Mouse (Mus musculus): ENCODE measurements around the gene Srsf3. TPM values are rescaled to one million over a fixed set of nuclear protein-coding genes. Genes with fewer than 3 reads are reported as not detected.
A peak's percentile ranks its signal among the peaks of the same experiment; 100 is the strongest.

Srsf3 gene
- total RNA-seq, 2 experiments from 2014 or later, result 127 to 160 TPM

DNA sequence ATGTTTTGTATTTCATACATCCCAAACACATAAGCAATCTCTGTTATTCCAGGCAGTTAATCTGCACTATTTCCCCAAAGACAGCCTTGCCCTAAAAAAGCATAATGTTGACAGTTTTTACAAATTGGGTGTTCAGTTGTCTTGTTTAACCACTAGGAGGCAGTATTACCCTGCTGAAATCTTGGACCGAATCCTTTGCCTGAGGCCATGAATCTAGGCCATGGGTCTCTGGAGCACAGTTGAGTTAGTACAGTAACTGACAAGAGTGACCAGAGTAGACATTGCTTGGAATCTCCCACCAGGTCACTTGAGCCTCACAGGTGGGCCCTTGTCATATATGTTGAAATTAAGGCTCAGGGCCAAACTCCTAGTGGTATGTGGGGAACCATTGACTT, 12.5 kb downstream of the Srsf3 start:
- DNase-seq (ENCODE audit: low spot score in 2 of 2), result no peak

DNA sequence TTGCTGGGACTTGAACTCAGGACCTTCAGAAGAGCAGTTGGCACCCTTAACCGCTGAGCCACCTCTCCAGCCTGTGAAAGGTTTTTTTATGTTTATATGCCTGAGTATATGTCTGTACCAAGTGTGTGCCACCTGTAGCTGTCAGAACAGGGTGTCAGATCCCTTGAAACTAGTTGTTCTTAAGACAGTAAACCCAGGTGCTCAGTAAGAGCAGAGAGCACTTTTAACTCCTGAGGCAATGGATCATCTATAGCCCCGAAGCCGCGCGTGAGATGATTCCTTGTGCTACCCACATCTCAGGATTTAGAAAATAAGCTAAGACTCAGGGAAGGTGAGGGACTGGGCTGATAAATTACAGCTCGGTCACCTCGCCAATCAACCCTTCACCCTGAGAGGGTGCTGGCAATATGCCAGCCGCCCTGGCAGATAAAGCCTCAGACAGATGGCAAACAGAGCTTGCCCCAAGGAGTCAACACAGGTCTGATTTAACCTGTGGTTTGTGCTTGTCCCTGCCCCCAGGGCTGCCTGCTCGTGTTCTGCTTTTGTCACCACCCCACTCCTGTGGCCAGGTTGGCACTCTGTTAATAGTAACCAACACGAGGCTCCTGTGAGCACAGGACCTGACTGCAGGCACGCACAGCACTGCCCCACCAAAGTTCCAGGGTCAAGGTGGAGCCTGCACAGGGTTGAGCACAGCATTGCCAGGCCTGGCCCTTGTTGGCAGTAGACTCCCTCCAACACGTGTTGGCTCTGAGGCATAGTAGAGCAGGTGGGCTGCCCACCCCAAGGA, 13.5 kb downstream of the Srsf3 start:
- no peak for DNase-seq (ENCODE audit: low spot score in 2 of 2)

DNA sequence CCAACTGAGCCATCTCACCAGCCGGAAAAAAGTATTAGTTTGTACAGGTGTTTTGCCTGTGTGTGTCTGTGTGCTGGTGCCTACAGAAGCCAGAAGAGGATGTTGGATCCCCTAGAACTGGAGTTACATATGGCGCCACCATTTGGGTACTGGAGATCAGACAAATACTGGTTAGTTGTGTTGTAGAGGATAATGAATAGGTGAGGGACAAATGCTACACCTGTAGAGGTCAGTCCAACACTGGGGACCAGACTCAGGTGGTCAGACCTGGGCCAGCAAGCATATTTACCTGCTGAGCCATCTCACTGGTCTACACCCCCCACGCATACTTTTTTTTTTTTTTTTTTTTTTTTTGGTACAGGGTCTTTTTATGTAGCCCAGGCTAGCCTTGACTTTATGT, 14.4 kb downstream of the Srsf3 start:
- no peak for DNase-seq (ENCODE audit: low spot score in 2 of 2)

DNA sequence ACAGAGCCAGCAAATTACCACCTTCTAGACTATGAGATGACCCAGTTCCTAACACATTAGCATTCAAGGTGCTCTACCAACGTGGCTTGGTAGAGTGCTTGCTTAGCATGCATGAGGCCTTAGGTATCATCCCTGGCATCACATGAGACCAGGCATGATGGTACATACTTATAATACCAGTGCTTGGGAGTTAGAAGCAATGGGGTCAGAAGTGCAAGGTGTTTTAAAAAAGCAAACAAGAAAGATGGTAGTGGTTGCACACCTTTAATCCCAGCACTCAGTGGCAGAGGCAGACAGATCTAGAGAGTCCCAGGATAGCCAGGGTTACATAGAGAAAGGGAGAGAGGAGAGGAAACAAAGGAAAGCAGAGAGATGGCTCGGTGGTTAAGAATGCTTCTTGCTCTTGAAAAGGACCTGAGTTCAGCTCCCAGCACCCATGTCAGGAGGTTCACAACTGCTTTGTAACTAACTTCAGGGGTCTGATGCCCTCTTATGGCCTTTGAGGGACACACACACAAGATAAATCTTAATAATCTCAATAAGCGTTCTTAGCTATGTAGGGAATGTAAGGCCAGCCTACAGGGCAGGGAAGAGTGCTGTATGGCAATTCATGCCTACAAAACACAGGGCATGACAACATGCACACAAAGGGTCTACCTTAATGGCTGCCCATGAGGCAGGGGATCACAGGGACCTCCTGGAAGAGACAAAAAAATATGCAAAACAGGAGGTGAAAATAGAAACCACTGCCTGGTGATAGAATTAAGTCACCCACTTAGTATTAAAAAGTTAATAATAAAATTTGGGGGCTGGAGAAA, 15.5 kb downstream of the Srsf3 start:
- no peak for DNase-seq (ENCODE audit: low spot score in 2 of 2)

DNA sequence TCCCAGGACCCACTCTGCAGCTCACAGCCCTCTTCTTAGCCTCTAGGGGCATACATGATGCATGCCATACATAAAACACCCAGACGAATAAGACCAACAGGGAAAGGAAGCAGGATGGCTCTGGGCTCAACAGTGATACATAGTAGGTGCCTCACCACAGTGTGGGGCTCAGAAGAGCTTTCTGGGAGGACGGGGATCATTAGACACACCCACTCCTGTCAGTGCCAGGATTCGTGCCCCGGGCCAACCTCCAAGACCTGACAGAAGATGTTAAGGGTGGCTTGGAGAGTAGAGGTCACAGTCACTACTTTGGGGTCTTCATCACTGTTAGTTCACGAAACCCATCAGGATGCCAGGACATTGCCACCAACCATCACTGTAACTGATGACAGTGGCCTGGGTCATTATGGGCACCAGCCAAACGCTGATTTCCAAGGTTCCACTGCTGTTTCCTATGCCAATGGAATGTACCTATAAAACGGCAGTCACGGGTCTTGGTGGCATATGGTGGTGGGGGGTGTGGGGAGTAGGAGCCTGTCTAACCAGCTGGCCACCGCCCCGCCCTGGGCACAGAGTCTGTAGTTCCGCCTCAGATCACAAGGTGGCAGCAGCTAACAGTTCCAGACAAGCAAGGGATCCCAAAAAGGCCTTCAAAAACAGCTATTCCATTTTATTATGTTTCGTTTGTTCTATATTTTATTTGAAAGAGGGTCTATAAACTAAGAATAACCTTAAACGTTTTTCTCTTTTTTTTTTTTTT, 16.5 kb downstream of the Srsf3 start:
- DNase-seq (ENCODE audit: low spot score in 2 of 2), result peak; percentile 91 to 93

DNA sequence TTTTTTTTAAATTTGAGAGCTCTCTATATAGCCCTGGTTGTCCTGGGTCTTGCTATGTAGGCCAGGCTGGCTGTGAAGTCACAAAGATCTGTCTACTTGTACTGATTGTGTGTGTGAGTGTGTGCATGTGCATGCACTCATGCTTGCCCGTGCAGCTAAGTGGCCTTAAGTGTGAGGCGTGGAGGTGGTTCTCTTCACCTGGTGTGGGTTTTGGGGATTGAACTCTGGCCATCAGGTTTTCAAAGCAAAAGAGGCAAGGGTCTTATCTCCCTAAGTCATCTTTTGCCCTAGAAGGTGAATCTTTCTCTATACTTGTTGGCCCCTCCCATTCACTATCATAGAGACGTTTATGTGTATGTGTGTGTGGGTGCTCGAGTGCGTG, 17.1 kb downstream of the Srsf3 start:
- no peak for DNase-seq (ENCODE audit: low spot score in 2 of 2)

DNA sequence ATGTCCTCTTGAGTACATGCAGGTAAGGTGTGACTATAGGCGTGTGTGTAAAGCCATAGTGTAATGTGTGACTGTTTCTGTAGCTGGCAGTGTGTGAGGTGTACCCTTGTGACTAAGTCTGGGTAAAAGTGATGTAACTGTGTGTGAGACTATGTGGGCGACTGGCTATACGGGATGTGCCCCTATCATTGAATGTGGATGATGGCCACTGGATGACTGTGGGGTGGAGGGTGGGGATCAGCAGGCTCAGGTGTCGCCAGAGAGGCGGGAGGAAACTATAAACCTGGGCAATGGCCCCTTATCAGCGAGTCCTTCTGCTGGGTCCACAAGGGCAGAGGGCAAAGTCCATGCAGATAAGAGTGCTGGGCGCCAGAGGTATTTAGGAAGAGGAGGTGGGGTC, 17.5 kb downstream of the Srsf3 start:
- DNase-seq (ENCODE audit: low spot score in 2 of 2), result no peak

DNA sequence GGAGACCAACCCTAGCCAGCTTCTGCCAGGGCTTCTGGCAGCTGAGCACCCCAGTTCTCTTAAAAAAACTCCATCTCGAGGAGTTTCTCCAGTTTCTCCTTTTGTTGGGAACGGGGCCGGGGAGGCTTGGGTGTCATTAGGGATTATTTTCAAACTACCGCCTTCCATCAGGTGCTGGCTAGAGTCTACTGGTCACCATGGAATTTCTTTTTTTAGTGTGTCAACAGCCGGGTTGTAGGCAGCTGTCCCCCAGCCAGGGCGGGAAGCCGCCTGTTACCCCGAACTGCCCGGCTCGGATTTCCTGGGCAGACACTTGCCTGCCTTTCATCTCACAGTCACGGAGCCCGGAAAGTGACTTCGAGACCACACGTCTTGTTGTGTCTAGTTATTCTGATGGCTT, 18.4 kb downstream of the Srsf3 start:
- no peak for DNase-seq (ENCODE audit: low spot score in 2 of 2)

DNA sequence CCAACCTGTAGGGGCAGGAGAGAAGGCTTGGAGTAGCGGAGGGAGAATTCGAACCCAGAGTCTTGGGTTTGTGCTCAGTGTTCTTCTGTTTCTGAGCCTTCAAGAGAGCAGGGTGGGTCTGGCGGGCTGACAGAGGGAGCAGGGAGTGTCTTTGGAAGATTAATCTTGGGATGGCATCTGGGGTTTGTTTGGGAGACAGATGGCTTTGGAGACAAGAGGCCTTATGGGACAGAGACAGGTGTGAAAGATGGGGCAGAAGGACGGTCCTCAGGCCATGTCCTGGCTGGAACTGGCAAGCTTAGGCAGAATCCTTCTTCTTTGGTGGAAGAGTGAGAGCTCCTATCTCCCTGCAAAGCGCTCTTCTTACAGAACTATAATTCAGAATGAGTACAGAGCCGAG, 20.6 kb downstream of the Srsf3 start:
- no peak for DNase-seq (ENCODE audit: low spot score in 2 of 2)

DNA sequence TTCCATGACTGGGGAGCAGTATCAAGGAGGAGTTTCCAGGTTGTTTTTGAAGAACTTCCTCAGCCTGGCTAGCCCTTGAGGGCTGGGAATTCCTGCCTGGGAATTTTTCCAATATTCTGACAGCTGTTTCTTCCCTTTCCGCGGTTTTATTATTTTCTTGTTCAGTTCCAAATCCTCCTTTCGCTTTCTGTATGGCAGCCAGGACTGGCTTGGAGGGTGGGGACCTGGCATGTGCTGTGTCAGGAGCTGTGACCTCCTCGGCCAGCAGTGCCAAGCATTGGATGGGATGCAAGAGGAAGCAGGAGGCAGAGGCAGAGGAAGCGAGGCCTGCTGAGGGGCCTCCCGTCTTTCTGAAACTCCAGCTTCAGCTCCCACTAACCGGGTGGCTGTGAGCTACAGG, 21.4 kb downstream of the Srsf3 start:
- DNase-seq (ENCODE audit: low spot score in 2 of 2), result no peak

DNA sequence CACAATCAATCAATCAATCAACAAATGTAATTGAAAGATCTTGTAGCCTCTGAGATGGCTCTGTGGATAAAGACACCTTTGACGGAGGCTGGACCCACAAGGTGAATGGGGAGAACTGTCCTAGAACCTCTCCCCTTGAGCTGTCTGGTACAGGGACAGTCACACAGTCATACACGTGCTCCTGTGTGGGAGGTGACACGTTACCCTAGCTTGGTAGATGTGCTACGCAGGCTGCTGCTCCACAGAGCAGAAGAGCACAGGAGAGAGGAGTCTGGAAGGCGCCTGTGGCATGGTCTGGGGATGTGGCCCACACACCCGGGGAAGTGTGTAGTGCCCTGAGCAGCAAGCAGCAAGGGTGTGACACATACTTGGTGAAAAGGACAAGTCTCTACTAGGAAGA, 22.0 kb downstream of the Srsf3 start:
- no peak for DNase-seq (ENCODE audit: low spot score in 2 of 2)

DNA sequence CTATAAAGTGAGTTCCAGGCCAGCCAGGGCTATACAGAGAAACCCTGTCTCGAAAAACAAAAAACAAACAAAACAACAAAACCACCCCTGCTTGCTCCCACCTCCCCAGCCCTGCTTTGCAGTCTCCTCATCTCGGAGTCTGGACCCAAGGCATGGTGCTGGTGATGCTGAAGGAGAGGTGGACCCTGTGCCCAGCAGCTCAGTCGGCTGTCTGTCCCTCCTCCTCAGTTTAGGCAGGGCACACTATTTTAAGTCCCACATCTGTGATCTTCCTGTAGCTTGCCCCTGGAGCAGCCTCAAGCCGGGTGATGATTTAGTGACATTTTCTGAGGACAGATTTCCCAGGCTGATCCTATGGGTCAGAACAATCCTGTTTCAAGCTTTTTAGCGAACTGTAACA, 23.2 kb downstream of the Srsf3 start:
- no peak for DNase-seq (ENCODE audit: low spot score in 2 of 2)

DNA sequence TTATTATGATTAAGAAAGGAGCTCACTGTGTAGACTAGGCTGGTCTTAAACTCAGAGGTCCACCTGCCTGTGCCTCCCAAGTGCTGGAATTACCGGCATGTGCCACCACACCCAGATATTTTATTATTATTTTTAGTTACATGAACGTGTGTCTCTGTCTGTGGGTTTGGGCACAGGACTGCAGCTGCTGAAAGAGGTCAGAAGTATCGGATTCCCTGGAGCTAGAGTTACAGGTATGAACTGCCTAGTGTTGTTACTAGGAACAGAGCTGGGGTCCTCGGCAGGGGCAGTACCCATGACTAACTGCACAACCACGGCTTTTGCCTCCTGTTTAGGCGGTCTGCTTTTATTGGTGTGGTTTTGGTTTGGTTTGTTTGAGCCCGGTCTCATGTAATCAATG, 23.8 kb downstream of the Srsf3 start:
- DNase-seq (ENCODE audit: low spot score in 2 of 2), result no peak

DNA sequence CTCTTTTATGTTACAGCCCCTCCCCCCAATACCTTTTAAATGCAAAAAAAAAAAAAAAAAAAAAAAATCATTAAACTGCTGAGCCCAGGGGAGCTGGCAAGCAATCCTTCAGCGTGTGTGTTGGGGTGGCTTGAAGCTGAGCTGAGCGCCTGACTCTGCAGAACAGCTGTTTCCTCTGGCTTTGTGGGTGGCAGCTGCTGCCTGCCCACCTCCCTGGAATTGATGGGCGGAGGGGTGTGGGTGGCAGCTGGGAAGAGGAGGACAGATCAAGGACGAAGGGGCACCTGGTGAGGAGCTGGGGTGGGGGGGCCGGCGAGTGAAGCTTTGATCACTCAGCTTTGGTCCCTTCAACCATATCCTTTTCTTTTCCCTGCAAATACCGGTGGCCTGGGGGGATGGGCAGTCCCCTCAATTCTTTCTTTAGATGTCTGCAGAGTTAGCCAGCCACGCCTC, 24.3 kb downstream of the Srsf3 start:
- DNase-seq (ENCODE audit: low spot score in 2 of 2), result no peak

DNA sequence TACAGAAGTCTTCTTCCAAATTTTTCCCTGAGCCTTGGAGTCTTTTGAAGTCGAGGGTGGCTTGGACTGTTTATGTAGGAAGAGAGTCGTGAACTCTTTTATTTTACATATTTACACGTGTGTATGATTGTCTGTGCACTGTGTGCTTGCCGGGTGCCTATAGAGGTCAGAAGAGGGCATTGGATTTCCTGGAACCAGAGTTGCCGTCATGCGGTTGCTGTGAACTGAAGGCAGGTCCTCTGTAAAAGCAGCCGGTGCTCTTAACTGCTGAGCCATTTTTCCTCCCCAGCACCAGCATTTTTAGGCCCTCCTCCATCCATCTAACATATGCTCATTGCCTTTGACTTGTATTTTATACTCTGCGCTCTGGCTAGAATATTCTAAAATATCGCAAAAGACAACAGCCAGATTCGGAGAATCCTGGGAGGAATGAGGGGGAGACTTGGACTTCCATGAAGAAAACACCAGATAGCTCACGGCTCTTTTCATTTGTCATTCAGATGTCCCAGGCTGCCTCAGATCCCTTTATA, 25.0 kb downstream of the Srsf3 start:
- no peak for DNase-seq (ENCODE audit: low spot score in 2 of 2)

DNA sequence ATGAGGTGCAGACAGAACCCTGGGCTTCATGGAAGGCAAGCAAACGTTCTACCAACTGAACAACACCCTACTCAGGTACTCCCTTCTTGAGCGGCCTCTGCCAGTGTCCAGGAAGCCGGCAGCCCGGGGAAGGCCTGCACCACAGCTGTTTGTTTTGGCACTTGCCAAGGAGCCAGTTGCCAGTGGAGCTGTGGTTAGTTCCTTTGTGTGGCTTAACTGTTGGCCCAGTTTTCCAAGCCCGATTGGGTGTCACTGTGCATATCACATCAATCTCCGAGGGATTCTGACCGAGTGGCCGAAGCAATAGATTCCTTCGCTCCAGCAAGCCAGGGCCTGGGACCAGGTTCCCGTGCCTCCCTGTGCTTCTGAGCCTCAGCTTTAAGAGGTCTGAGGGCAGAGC, 25.5 kb downstream of the Srsf3 start:
- no peak for DNase-seq (ENCODE audit: low spot score in 2 of 2)

DNA sequence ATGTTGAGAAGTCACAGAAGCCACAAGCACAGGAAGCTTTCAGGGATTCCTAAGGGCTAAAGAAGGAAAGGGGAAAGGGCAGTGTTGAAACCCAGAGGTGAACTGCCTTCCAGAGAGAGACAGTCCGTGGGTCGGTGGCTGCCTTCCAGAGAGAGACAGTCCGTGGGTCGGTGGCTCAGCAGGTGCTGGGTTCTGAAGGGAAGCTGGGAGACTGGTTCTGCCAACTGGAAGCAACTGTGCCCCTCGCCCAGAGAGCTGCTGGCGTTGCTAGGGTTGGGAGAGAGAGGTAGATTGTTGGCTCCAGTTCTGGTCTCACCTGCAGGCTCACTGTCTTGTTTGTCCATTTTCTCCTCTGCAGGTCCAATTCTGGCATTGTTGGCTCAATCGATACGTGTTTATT, 26.1 kb downstream of the Srsf3 start:
- DNase-seq (ENCODE audit: low spot score in 2 of 2), result no peak

DNA sequence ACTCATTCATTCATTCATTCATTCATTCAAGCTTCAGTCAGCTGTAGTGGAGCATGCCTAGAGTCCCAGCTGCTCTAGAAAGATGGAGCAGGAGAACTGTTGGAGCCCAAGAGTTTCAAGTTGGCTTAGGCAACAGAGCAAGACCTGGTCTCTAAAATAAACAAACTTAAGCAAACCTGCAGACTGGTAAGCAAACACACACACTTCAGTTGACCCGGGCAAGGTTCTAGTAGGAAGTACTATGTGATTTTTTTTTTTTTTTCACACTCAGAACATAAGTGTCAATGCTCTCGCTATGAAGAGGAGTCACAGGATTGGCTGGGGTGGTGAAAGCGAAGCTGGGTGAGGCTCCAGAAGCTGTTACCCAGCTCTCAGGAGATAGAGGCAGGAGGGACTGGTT, 27.2 kb downstream of the Srsf3 start:
- DNase-seq (ENCODE audit: low spot score in 2 of 2), result no peak

DNA sequence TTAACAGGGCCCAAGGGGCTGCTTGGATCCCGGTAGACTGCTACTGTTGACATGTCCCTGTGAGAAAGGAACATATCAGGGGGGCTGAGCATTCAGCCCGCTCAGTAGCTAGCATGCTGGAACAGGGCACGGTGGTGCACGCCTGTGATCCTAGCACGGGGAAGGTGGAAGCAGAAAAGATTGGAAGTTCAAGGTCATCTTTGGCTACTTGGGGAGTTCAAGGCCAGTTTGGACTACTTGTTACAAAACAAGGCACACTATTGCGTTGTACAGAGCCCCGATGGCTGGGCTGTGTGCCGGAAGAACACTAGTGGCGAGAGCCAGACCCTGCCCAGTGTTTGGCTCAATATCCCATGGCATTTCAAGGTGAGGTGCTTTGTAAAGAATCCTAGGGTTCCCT, 28.5 kb downstream of the Srsf3 start:
- no peak for DNase-seq (ENCODE audit: low spot score in 2 of 2)

DNA sequence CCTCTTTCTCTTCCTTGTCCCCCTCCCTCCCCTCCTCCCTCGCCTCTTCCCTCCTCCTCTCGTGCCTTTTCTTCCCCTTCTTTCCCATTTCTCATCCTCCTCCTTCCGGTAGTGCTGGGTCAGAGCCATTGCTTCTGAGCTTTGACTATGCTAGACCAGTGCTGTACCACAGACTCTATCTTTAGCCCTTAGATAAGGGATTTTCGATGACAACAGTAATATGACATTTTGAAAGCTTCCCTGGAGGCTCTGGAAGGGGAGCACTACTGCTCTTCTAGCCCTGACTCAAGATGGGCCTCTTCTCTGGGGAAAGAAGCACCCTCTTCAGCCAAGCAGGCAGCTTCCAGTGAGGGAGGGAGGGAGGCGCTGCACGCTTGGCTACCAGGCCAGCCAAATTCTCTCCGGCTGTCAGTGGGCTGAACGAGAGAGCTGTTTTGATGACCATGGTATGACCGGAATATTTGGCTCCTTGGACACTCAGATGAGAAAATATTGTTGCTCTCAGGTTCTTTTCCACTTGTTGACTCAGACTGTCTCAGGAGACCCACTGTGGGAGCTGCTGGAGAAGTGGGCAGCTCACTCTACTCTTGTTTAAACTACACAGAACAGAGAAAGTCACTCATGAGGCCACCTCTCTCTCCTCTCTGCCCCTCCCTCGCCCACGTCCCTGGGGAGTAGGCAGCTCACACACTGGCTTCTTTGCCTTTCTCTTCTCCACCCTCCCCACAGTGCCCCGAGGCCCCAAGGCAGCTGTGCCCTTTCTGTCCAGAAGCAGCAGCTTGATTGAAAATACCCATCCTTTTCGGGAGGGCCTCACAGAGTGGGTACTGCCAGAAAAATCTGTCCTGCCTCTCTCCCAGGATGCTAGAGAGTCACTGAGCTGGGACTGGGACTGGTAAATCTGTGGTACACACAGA, 29.9 kb downstream of the Srsf3 start:
- no peak for DNase-seq (ENCODE audit: low spot score in 2 of 2)
